Mouse (Mus musculus): ENCODE data around the gene Cyp2d11.

Gene Cyp2d11

DNA sequence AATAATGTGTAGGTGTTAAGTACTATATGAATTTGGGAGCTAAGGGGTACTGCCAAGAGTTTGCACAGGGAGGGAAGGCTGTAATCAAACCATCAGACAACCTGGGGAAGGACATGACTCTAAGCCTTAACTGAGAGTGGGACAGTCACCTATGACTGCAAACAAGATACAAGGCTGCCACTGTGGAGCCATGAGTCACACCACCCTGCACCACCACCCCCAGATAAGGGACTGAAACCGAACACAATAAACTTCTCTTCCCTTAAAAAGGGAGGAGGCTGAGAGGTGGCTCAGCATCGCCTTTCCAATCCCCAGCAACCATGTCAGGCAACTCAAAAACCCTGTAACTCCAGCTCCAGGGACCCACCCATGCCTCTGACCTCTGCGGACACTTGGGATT is 42.3 kb downstream of the Cyp2d11 start:
- DNase-seq (ENCODE audit: low read depth, low spot score): no peak

DNA sequence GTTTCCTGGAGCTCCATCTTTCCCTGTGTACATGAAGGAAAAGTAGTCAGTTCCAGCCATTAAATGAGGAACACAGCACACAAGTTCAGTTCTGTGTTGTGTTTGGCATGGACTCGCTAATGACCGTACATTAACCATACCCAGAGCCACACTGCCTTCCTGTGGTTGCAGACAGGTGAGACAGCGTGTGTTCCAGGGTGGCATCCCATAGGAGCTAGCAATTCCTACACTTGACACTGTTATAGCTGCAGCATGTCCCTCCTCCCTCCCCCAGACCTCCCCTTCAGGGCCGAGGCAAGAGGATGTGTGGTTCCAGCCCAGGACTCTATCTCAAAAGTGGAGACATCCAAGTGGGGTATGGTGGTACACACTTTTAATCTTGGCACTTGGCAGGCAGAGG is 43.5 kb downstream of the Cyp2d11 start:
- DNase-seq (ENCODE audit: low read depth, low spot score): no peak

DNA sequence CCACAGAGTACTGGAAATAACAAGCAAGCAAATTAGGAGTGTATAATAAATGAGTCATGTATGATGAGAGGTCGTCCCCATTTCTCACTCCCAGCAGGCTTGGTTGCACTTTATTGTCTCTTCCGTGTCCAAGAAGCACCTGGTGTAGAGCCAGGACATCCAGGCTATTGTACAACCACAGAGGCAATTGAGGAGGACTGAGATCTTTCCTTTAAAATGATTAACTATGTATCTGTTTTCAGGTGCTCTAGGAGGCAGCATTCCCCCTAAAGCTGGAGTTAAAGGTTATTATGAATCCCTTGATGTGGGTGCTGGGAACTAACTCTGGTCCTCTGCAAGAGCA is 44.9 kb downstream of the Cyp2d11 start:
- DNase-seq (ENCODE audit: low read depth, low spot score): no peak

DNA sequence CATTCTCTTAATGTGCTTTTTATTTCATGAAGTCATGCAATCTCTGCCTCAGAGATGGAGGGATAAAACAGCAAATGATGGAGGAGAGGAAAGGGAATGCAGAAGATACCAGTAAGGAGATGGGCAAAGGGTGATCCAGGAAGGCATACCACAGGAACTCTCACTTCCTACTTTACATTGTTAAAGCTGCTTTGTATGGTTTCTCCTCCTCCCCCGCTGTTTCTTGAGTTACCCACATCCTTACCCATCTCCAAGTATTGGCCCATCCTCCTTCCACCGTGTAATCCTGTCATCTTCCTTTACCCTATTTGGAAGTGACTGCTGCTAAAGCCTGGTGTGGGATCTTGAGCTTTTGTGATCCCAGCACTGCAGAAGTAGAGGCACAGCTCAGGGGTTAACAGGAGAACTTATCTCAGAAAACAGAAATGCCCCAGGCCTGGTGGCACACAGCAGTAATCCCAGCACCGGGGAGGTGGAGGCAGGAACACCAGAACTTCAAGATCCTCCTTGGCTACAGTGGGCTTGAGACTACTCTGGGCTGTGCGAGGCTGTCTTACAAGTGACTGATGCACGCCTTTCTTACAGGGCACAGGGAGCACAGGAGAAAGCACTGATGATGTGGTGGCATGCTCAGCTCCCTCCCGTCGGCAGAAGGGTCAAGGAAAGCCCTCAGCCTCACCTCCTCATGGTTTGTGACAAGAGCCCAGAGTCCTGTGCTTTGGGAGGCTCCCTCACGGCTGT is 45.4 kb downstream of the Cyp2d11 start:
- no peak for DNase-seq (ENCODE audit: low read depth, low spot score)

DNA sequence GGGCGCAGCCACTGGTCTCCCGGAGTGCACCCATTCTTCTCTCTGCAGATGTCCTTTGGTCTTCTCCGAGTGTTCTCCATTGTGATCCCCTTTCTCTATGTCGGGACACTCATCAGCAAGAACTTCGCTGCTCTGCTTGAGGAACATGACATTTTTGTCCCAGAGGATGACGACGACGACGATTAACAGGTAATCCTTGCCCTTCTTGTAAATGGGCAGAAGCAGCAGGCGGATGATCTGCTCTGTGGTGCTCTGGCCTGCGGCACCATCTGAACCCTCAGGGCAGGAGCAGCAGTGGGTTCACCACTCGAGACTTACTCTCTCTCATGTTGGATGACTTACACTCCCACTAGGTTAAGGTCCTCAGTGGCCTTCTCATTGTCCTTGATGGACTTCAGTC is 46.0 kb downstream of the Cyp2d11 start:
- DNase-seq (ENCODE audit: low read depth, low spot score): no peak

DNA sequence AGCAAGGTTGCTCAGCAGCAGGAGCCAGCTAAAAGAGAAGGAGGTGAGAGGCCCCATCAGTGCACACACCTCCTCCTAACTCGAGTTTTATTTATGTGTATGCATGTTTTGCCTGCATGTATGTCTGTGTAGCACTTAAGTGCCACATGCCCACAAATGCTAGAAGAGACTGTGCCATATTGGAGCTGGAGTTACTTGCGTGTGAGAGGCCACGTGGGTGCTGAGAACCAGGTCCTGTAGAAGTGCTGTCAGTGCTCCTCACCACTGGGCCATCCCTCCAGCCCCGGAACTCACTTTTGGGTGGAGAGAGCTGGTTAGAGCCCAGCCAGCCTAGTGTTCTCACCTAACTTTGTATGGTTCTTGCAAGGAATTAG is 46.5 kb downstream of the Cyp2d11 start:
- DNase-seq (ENCODE audit: low read depth, low spot score): no peak

DNA sequence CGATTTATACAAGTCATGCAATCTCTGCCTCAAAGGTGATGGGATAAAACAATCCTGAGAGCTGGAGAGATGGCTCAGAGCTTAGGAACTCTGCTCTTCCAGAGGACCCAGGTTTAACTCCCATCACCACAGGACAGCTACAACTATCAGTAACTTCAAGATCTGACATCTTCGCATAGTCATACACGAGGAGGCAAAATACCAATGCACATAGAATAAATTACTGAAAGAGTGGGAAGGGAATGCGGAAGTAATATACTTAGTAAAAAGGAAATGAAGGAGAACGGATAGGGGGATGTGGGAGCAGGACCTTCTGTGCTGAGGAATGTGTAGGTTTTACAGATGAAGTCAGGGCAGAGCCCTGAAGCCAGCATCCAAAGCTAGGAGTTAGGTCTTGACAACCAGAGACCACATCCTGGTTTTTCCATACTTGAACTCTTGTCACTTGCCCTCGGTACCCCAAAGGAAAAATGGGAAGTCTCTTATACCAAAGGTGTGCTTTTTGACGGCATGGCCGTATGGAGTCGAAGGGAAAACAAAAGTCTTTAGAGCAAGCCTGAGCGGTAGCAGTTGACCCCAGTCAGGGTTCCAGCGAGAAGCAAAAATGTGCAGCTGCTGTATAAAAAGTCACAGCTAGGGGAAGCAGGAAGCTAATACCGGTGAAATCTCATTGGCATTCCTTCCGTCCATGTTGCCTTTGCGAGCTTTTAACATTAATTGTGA is 47.1 kb downstream of the Cyp2d11 start:
- DNase-seq (ENCODE audit: low read depth, low spot score): no peak

DNA sequence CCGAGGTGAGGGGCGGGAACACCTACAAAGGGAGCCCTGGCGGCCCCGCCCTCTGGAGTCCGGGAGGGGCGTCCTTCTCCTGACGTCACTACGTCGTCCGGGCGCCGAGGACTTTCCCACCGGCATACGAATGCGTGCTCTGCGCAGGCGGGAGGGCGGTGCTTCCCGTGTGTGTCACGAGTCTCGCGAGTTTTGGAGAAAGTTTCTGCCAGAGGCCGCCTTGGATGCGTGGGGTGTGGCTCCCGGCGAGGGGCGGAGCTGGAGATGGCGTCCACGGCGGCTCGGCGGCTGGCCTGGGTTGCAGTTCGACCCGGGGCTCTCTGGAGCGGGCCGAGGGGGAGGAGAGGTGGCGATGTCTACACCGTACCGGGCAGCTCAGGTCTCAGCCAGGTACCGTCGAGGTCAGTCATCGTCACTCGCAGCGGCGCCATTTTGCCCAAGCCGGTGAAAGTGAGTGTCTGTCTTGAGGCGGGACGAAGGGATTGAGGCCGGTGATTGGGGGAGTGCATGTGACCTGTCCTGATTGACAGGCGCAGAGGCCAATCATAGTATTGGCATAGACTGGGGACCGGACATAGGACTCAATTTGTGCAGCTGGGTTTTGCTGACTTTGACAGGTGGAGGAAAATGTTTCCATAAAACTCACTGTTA is 47.9 kb downstream of the Cyp2d11 start:
- DNase-seq (ENCODE audit: low read depth, low spot score): peak; percentile 99

DNA sequence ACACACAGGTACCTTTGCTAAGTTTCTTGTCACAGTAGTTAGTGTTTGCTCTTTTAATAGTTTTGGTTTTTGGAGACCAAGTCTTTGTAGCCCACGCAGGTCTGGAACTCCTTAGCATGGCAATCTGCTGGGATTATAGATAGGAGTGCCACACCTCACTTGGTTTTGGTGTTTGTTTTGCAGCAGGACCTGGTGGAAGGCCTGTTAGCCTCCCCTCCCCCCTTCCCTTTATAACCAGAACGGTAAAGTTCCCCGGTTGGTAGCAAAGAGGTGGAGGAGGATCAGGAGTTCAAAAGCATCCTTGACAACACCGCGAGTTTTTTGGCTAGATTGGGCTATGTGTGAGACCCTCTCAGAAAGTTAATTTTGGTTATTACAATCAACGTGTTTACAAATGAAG is 48.9 kb downstream of the Cyp2d11 start:
- no peak for DNase-seq (ENCODE audit: low read depth, low spot score)

DNA sequence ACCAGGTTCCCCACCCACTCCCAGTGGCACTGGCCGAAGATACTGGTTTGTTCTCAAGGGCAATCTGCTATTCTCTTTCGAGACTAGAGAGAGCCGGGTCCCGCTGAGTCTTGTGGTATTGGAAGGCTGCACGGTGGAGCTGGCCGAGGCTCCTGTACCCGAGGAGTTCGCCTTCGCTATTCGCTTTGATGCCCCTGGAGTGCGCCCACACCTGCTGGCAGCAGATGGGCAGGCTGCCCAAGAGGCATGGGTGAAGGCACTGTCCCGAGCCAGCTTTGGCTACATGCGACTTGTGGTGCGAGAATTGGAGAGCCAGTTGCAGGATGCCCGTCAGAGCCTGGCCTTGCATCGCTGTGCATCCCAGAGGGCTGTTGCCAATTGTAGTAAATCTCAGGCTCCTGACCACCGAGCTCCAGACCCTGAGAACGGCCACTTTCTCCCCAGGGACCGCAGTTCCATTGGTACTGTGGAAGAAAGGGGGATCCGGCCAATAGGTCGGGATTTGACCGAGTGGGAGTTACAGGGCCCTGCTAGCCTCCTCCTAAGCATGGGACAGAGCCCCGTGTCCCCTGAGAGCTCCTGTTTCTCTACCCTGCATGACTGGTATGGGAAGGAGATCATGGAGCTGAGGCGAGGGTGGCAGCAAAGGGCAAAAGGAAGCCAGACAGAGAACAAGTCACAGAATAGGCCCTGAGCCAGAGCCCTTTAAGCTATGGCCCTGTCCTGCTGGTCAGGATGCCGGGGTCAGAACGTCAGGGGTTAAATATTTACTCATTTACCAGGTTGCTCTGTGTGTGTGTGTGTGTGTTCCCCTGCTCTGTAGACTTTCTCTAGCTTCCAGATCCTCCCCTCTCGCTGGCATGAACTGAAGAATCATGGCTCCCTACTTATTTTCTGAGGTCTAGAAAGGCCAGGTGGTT is 50.2 kb downstream of the Cyp2d11 start:
- no peak for DNase-seq (ENCODE audit: low read depth, low spot score)

DNA sequence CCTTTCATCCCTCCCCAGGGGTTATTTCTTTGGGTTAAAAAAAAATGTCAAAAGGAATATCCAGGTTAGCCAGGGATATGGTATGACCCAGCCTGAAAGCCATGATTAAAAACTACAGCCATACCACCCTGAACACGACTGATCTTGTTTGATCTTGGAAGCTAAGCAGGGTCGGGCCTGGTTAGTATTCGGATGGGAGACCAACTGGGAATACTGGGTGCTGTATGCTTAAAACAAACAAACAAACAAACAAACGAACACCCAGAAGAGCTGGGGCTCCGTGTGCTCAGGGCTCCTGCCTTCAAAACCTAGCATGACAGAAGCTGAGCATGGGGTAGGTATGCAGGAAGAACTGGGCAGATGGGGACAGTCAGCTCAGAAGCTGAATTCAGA is 51.3 kb downstream of the Cyp2d11 start:
- DNase-seq (ENCODE audit: low read depth, low spot score): no peak

DNA sequence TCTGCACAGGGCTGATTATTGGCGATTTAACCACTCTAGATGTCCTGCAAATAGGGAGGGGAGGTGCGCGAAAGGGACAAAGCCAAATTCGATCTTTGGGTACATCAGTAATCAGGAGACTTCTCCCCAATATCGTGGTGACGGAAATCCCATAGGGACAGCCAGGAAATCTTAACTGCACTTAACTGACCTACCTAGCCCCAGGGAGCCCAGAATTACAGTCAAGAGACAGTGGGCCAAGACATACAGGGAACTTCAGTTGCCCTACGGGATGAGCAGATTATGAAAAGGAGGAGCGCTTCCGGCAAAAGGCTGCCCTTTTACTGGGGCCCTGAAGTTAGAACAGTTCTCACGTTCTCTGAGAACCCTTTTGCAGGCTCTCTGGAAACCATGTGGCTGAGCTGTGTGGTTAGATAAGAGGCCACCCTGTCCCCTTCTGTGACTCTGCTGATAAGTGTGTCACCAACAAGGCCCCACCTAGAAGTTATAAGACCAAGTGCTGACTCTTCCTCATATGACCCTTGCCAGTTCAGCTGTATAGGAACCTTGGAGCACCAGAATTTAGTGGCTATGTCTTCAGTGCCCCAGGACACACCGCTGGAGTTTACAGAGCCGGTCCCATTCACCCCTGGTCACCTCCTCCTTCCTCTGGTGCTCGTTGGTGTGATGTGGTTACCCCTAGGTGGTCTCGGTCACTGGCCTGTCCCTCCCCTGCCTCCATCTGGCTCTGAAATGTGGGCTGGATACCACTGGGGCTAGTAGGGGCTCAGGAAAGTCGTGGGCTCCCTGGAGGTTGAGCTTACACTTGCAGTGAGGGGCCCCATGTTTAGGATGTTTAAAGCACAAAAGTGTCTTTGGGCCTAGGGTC is 51.9 kb downstream of the Cyp2d11 start:
- peak; percentile 86 for DNase-seq (ENCODE audit: low read depth, low spot score)

DNA sequence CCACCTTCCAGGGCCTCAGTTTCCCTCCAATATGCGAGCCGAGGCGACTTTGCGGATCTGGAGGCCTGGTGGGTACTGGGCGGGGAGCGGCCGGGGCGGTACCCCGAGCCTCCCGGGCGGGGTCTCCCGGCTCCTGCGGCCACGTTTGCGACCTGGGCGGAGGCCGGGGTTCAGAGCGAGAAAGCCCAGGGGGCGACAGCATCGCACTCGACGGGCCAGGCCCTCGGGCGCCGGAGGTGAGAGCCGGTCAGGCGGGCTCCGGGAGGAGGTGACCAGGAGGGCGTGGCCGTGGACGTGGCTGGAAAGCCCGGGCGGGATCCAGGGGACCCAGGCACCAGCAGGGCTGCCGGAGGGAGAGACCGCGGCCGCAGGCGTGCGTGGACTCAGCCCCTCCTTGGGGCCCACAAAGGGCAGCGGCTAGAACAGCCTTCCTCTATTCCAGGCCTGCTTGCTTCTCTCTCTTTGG is 52.8 kb downstream of the Cyp2d11 start:
- peak; percentile 66 for DNase-seq (ENCODE audit: low read depth, low spot score)

DNA sequence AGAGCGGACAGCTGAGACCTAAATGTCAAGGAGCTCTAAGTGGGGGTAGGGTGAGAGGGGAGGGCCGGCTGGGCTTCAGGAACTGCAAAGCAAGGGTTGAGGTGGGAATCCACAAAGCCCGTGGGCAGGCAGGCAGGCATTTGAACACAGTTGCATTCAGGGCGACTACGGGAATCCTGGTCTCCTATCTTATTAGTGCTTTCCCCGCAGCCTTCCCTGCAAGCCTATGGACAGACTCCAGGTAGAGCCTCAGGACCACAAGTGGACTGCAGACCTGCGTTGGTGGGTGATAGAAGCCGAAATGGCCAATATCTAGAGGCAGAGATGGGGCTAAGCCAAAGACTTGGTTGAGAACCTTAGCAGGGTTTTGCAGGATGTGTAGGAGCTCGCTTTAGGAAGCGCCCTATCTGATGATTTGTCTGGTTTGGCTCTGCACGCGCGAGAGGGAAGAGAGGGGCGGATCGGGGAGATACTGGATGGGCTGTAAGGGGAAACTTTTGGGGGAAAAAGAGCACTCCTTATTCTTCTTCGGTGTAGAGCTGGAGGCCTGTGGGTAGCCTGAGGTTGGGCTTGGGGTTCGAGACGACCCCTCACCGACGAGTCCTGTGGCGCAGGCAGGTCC is 53.3 kb downstream of the Cyp2d11 start:
- peak; percentile 58 for DNase-seq (ENCODE audit: low read depth, low spot score)

DNA sequence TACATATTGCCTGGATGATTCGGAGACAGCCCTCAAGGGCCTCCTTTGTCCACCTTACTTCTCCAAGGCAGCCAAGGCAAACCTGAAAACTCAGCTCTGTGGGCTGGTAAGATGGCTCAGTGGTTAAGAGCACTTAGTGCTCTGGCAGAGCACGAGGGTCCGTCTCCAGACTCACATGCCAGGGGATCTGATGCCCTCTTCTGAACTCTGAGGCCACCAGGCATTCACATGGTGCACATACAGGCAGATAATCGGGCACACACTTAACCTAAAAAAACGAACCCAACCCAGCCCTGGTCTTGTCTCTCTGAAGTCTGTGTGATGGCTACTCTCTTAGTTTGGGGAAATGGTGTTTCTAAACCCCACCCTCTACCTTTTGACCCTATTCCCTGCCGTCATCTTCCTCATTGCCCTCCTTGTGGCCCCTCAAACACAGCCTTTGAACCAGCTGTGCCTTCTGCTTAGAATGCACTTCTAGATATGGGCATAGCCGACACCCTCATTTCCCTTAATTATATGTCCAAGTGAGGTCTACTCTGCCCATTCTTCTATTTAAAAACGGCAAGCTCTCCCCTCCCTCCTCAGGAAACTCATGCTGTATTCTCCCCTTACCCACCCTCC is 54.1 kb downstream of the Cyp2d11 start:
- DNase-seq (ENCODE audit: low read depth, low spot score): peak; percentile 35

Measured in c-Kit-negative CD71-positive TER-119-positive erythroid progenitor cells, embryonic 14.5 days (primary cell).